Mouse (Mus musculus): Measurements from ENCODE around the gene Tmie.

Tmie gene

GRCm38 (mm10) chr9:110879998-110880561 is at the start of gene Tmie:
Gene Tmie, minus strand, starts transcription at chr9:110880113.
- peak; percentile 25 to 50 for DNase-seq

GRCm38 (mm10) chr9:110922759-110923158 is 42.8 kb upstream of the Tmie start:
- DNase-seq: peak; percentile 54 to 80

- no peak for DNase-seq
Observed at GRCm38 (mm10) chr9:110920665-110921419, 40.9 kb upstream of the Tmie start.

GRCm38 (mm10) chr9:110916786-110917185 is 36.9 kb upstream of the Tmie start, which contains the start of gene Fam240a:
Gene Fam240a, minus strand, starts transcription at chr9:110916861.
- DNase-seq: no peak

GRCm38 (mm10) chr9:110915466-110915865 is 35.6 kb upstream of the Tmie start:
- no peak for DNase-seq

- DNase-seq: no peak
Observed at GRCm38 (mm10) chr9:110914631-110915236, 34.8 kb upstream of the Tmie start.

GRCm38 (mm10) chr9:110909371-110909967 is 29.6 kb upstream of the Tmie start:
- no peak for DNase-seq

GRCm38 (mm10) chr9:110908631-110909016 is 28.7 kb upstream of the Tmie start:
- no peak for DNase-seq

- no peak for DNase-seq
Observed at GRCm38 (mm10) chr9:110907838-110908630, 28.1 kb upstream of the Tmie start.

- no peak for DNase-seq
Observed at GRCm38 (mm10) chr9:110907201-110907837, 27.4 kb upstream of the Tmie start.

- DNase-seq: no peak
Observed at GRCm38 (mm10) chr9:110902271-110902670, 22.4 kb upstream of the Tmie start.

GRCm38 (mm10) chr9:110901204-110901603 is 21.3 kb upstream of the Tmie start:
- no peak for DNase-seq

GRCm38 (mm10) chr9:110899451-110900008 is 19.6 kb upstream of the Tmie start:
- DNase-seq: no peak

GRCm38 (mm10) chr9:110896595-110896994 is 16.7 kb upstream of the Tmie start:
- no peak for DNase-seq

- DNase-seq: no peak
Observed at GRCm38 (mm10) chr9:110895994-110896393, 16.1 kb upstream of the Tmie start.

- no peak for DNase-seq
Observed at GRCm38 (mm10) chr9:110895507-110895906, 15.6 kb upstream of the Tmie start.

- DNase-seq: no peak
Observed at GRCm38 (mm10) chr9:110893429-110893828, 13.5 kb upstream of the Tmie start.

GRCm38 (mm10) chr9:110892552-110892951 is 12.6 kb upstream of the Tmie start:
- DNase-seq: no peak

GRCm38 (mm10) chr9:110891077-110891828 is 11.3 kb upstream of the Tmie start:
- DNase-seq: no peak

GRCm38 (mm10) chr9:110890026-110890783 is 10.3 kb upstream of the Tmie start:
- no peak for DNase-seq
